24 mouse cellular contexts compared by ENCODE assay signal in genomic region chr10:116183258-116183657, GRCm38 (mm10).
A peak's percentile ranks its signal among the peaks of the same experiment; 100 is the strongest.
DNase-seq lines count a peak whose midpoint lies in the region; ATAC-seq and TF ChIP-seq lines count a peak whose summit lies in the region.
"Had no signal": no experiment of that assay in that cellular context is flagged by ENCODE, and none has a peak within 500 bp of the region (broad histone marks: within the 10 kb centered on the region; RNA-seq: fewer than 3 reads in every experiment).

No protein-coding gene starts in this region.

- no peak overlapping the region for H3K27ac ChIP-seq in liver, embryonic 12.5 days
- H3K27ac ChIP-seq in liver, embryonic 13.5 days: no peak overlapping the region
- peak overlapping the region; percentile 84 for H3K27ac ChIP-seq in small intestine, adult 2 months (ENCODE audit: insufficient read depth, low read depth, low read length)
- H3K27ac ChIP-seq: embryonic facial prominence, embryonic 10.5 days; forebrain, embryonic 13.5 days; gastrocnemius, adult 2 months; heart, embryonic 10.5 days; heart, embryonic 15.5 days; hindbrain, embryonic 10.5 days; hindbrain, embryonic 14.5 days had no signal

- intact Hi-C loops in left cerebral cortex, postnatal 25 days (cut with DNase I): no loop called here
- intact Hi-C loops in heart, postnatal 25 days (cut with DNase I): no loop called here

- no peak overlapping the region for H3K9ac ChIP-seq in liver, embryonic 12.5 days
- H3K9ac ChIP-seq in liver, embryonic 13.5 days: no peak overlapping the region
- H3K9ac ChIP-seq: forebrain, embryonic 13.5 days; forebrain, postnatal 0 days; heart, embryonic 15.5 days; hindbrain, embryonic 14.5 days had no signal

- H3K27me3 ChIP-seq in liver, embryonic 12.5 days (replicated peaks): no peaks in the 10 kb centered on the region; the same call in 1 of the 2 replicates
- H3K27me3 ChIP-seq in liver, embryonic 13.5 days: no peaks in the 10 kb centered on the region
- H3K27me3 ChIP-seq in small intestine, adult 2 months (ENCODE audit: control insufficient read depth, insufficient read depth, low read length): no peaks in the 10 kb centered on the region
- H3K27me3 ChIP-seq: CH12.LX; heart, embryonic 15.5 days had no signal

- DNase-seq in liver: no peak
- no peak for DNase-seq in liver, embryonic 13.5 days
- peak; percentile 33 for DNase-seq in yolk sac, embryonic 10.5 days (ENCODE audit: low spot score)
- no peak for DNase-seq in left cerebral cortex, postnatal 25 days (ENCODE audit: low spot score in 2 of 2)
- DNase-seq in kidney, postnatal 4 days: no peak
- no peak for DNase-seq in heart, postnatal 25 days (ENCODE audit: low spot score)
- DNase-seq: adrenal gland, postnatal 14 days; cerebellum, adult 18-20 months; cerebellum, adult 9-11 months; forebrain, postnatal 0 days; gastrocnemius, adult 2 months; gastrocnemius, postnatal 25 days; heart, postnatal 14 days had no signal

- peak; percentile 77 for ATAC-seq in liver, embryonic 12.5 days
- ATAC-seq in liver, embryonic 13.5 days (ENCODE audit: low read depth): peak; percentile 77
- ATAC-seq: activated CD4-positive, CD25-positive, alpha-beta regulatory T cell, adult 4 months; forebrain, embryonic 13.5 days; forebrain, postnatal 0 days; Patski had no signal

- H3K4me3 ChIP-seq in liver, embryonic 12.5 days: no peak overlapping the region
- no peak overlapping the region for H3K4me3 ChIP-seq in liver, embryonic 13.5 days (replicated peaks)
- H3K4me3 ChIP-seq in small intestine, adult 2 months (ENCODE audit: low read depth, low read length): no peak overlapping the region
- H3K4me3 ChIP-seq: embryonic facial prominence, embryonic 10.5 days; forebrain, embryonic 13.5 days; gastrocnemius, adult 2 months; heart, embryonic 10.5 days; heart, embryonic 15.5 days; hindbrain, embryonic 10.5 days had no signal

- no peak overlapping the region for H3K4me2 ChIP-seq in liver, embryonic 12.5 days
- H3K4me2 ChIP-seq in liver, embryonic 13.5 days: no peak overlapping the region
- H3K4me2 ChIP-seq: forebrain, embryonic 13.5 days; heart, embryonic 15.5 days; hindbrain, embryonic 14.5 days had no signal

- no peaks in the 10 kb centered on the region for H3K9me3 ChIP-seq in liver, embryonic 12.5 days (replicated peaks)
- no peaks in the 10 kb centered on the region for H3K9me3 ChIP-seq in liver, embryonic 13.5 days (replicated peaks)
- H3K9me3 ChIP-seq: embryonic facial prominence, embryonic 10.5 days; forebrain, embryonic 13.5 days; heart, embryonic 10.5 days; heart, embryonic 15.5 days; hindbrain, embryonic 10.5 days had no signal

- H3K4me1 ChIP-seq in liver, embryonic 12.5 days: peaks cover 6% of the 10 kb centered on the region
- H3K4me1 ChIP-seq in liver, embryonic 13.5 days (replicated peaks): peaks cover 7% of the 10 kb centered on the region
- H3K4me1 ChIP-seq in small intestine, adult 2 months (ENCODE audit: control insufficient read depth, insufficient read depth, insufficient read length, low read length): peaks cover 16% of the 10 kb centered on the region
- H3K4me1 ChIP-seq: embryonic facial prominence, embryonic 10.5 days; forebrain, embryonic 13.5 days; heart, embryonic 10.5 days; heart, embryonic 15.5 days; hindbrain, embryonic 10.5 days had no signal

- H3K36me3 ChIP-seq in liver, embryonic 12.5 days: no peaks in the 10 kb centered on the region
- no peaks in the 10 kb centered on the region for H3K36me3 ChIP-seq in liver, embryonic 13.5 days
- no peaks in the 10 kb centered on the region for H3K36me3 ChIP-seq in small intestine, adult 2 months (ENCODE audit: control insufficient read depth, insufficient read depth, low read length)
- H3K36me3 ChIP-seq: embryonic facial prominence, embryonic 10.5 days; heart, embryonic 10.5 days; heart, embryonic 15.5 days; hindbrain, embryonic 10.5 days had no signal

- TF ChIP-seq POLR2A in small intestine, adult 2 months (IDR thresholded peaks at IDR 0.05; ENCODE audit: low read depth, low read length): no peak

- 18% methylated on average over 3 of the region's 3 CpGs for WGBS in liver, embryonic 12.5 days (ENCODE audit: insufficient replicate concordance)
- 24% methylated on average over 3 of the region's 3 CpGs for WGBS in liver, embryonic 13.5 days (ENCODE audit: insufficient replicate concordance)
- WGBS in small intestine, adult 2 months: 18% methylated on average over 3 of the region's 3 CpGs

- TF ChIP-seq CTCF in small intestine, adult 2 months (IDR thresholded peaks at IDR 0.05; ENCODE audit: extremely low read depth, insufficient read length, insufficient replicate concordance, low read depth, low read length): no peak
